Mouse (Mus musculus) stomach, postnatal 0 days (tissue): ENCODE data around the gene Camsap1.

Source experiments
- CTCF ChIP-seq: IDR thresholded peaks from 2 replicates; pipeline ENCODE4 v1.5.1; 2016; ENCODE audit warnings: antibody characterized with exemption, low read depth, mild to moderate bottlenecking, moderate library complexity
- EP300 ChIP-seq: optimal IDR thresholded peaks from 2 replicates; pipeline ENCODE3; 2016; ENCODE audit warnings: antibody characterized with exemption

- no peak for TF ChIP-seq CTCF
- no peak for TF ChIP-seq EP300
These were observed 73.2 kb downstream of the Camsap1 start for GRCm38 (mm10) chr2:25909872-25910271.
